Mouse (Mus musculus) MEL (cell line): ENCODE results near the gene Sprr2b. TPM values are rescaled to one million over a fixed set of nuclear protein-coding genes. Genes with fewer than 3 reads are reported as not detected.

Experiments
- DNase-seq: peaks from one replicate; pipeline ENCODE4 v3.0.0; 2011; ENCODE audit warnings: low read depth, low spot score
- H3K27ac ChIP-seq: 2 replicates; pipeline ENCODE4 v1.5.1; 2012; ENCODE audit warnings: low read depth, mild to moderate bottlenecking, control low read depth, low read length, moderate library complexity; ENCODE audit not compliant: control insufficient read depth
- H3K27me3 ChIP-seq, 2 experiments: fragments of 150-350 bp in 1 of 2; sonication (generic) in 1 of 2; 2 replicates each; pipeline ENCODE4 v1.6.1; 2012; ENCODE audit warnings: low read length in 2 of 2, mild to moderate bottlenecking in 2 of 2, improper control_type of control experiment in 1 of 2, moderate library complexity in 1 of 2; ENCODE audit not compliant: insufficient read depth in 2 of 2, control insufficient read depth in 1 of 2
- H3K36me3 ChIP-seq, 2 experiments: 2 replicates each; pipeline ENCODE4 v1.6.1; 2012 to 2014; ENCODE audit warnings: low read length in 2 of 2, improper control_type of control experiment in 1 of 2, inconsistent platforms in 1 of 2, mild to moderate bottlenecking in 1 of 2; ENCODE audit not compliant: insufficient read depth in 2 of 2, control insufficient read depth in 1 of 2
- H3K4me1 ChIP-seq, 2 experiments: fragments of 150-350 bp in 1 of 2; sonication (generic) in 1 of 2; 2 replicates each; pipeline ENCODE4 v1.6.1; 2012; ENCODE audit warnings: low read length in 2 of 2, improper control_type of control experiment in 1 of 2, mild to moderate bottlenecking in 1 of 2; ENCODE audit not compliant: insufficient read depth in 2 of 2, control insufficient read depth in 1 of 2
- H3K4me3 ChIP-seq, 2 experiments: fragments of 150-350 bp in 1 of 2; sonication (generic) in 1 of 2; 2 replicates each; pipeline ENCODE4 v1.5.1; 2012; ENCODE audit warnings: low read depth in 2 of 2, low read length in 2 of 2, mild to moderate bottlenecking in 2 of 2, moderate library complexity in 2 of 2, control low read depth in 1 of 2, improper control_type of control experiment in 1 of 2; ENCODE audit not compliant: control insufficient read depth in 1 of 2, insufficient read depth in 1 of 2
- H3K79me2 ChIP-seq: 2 replicates; pipeline ENCODE4 v1.6.1; 2012; ENCODE audit warnings: mild to moderate bottlenecking, low read length, moderate library complexity; ENCODE audit not compliant: control insufficient read depth, poor library complexity, insufficient read depth
- H3K9ac ChIP-seq: 2 replicates; pipeline ENCODE4 v1.6.1; 2012; ENCODE audit warnings: low read depth, mild to moderate bottlenecking, control low read depth, low read length, moderate library complexity; ENCODE audit not compliant: control insufficient read depth, poor library complexity, severe bottlenecking
- H3K9me3 ChIP-seq: fragments of 150-350 bp; sonication (generic); replicated peaks from 2 replicates; pipeline ENCODE4 v1.6.1; 2012; ENCODE audit warnings: mild to moderate bottlenecking, low read length, improper control_type of control experiment, moderate library complexity; ENCODE audit not compliant: insufficient read depth
- CHD1 ChIP-seq: IDR thresholded peaks from 2 replicates; pipeline ENCODE4 v1.6.1; 2012; ENCODE audit warnings: low read depth, mild to moderate bottlenecking, inconsistent platforms, low read length, improper control_type of control experiment
- CTCF ChIP-seq, 3 experiments: IDR thresholded peaks in 2 of 3; conservative IDR thresholded peaks in 1 of 3; 2 replicates each; pipeline ENCODE4 v1.5.1; 2011 to 2012; ENCODE audit warnings: low read length in 3 of 3, low read depth in 2 of 3, mild to moderate bottlenecking in 2 of 3, improper control_type of control experiment in 1 of 3, inconsistent platforms in 1 of 3, mixed read lengths in 1 of 3, moderate library complexity in 1 of 3; ENCODE audit not compliant: control insufficient read depth in 1 of 3, insufficient read depth in 1 of 3, poor library complexity in 1 of 3, severe bottlenecking in 1 of 3
- E2F4 ChIP-seq: IDR thresholded peaks from 2 replicates; pipeline ENCODE4 v1.6.1; 2011; ENCODE audit warnings: low read depth, low read length, improper control_type of control experiment, borderline replicate concordance
- EP300 ChIP-seq, 2 experiments: IDR thresholded peaks; 2 replicates each; pipeline ENCODE4 v1.6.1; 2011; ENCODE audit warnings: improper control_type of control experiment in 2 of 2, low read length in 2 of 2, low read depth in 1 of 2, mild to moderate bottlenecking in 1 of 2
- GABPA ChIP-seq: IDR thresholded peaks from 2 replicates; pipeline ENCODE4 v1.6.1; 2012; ENCODE audit warnings: low read depth, mild to moderate bottlenecking, inconsistent platforms, low read length, improper control_type of control experiment, moderate library complexity
- MAFK ChIP-seq: IDR thresholded peaks from 2 replicates; pipeline ENCODE4 v1.6.1; 2011; ENCODE audit warnings: low read depth, mild to moderate bottlenecking, low read length, improper control_type of control experiment, borderline replicate concordance
- MEF2A ChIP-seq: IDR thresholded peaks from 2 replicates; pipeline ENCODE4 v1.6.1; 2014; ENCODE audit warnings: low read depth, mild to moderate bottlenecking, inconsistent platforms, low read length, improper control_type of control experiment; ENCODE audit not compliant: poor library complexity, insufficient replicate concordance, severe bottlenecking; ENCODE audit errors: extremely low read depth
- MXI1 ChIP-seq: IDR thresholded peaks from 2 replicates; pipeline ENCODE4 v1.6.1; 2011; ENCODE audit warnings: mild to moderate bottlenecking, low read depth, low read length, improper control_type of control experiment
- MYB ChIP-seq: IDR thresholded peaks from 2 replicates; pipeline ENCODE4 v1.6.1; 2011; ENCODE audit warnings: mild to moderate bottlenecking, low read depth, low read length, improper control_type of control experiment
- MYC ChIP-seq: IDR thresholded peaks from 2 replicates; pipeline ENCODE4 v1.6.1; 2011; ENCODE audit warnings: low read depth, mild to moderate bottlenecking, low read length, improper control_type of control experiment, moderate library complexity
- NELFE ChIP-seq: IDR thresholded peaks from 2 replicates; pipeline ENCODE4 v1.6.1; 2011; ENCODE audit warnings: low read depth, low read length, improper control_type of control experiment
- POLR2AphosphoS2 ChIP-seq: IDR thresholded peaks from 2 replicates; pipeline ENCODE4 v1.6.1; 2011; ENCODE audit warnings: low read length, improper control_type of control experiment
- RAD21 ChIP-seq: IDR thresholded peaks from 2 replicates; pipeline ENCODE4 v1.6.1; 2011; ENCODE audit warnings: mild to moderate bottlenecking, low read depth, low read length, improper control_type of control experiment
- RCOR1 ChIP-seq: IDR thresholded peaks from 2 replicates; pipeline ENCODE4 v1.6.1; 2012; ENCODE audit warnings: low read depth, mild to moderate bottlenecking, inconsistent platforms, low read length, improper control_type of control experiment
- SIN3A ChIP-seq: IDR thresholded peaks from 2 replicates; pipeline ENCODE4 v1.6.1; 2012; ENCODE audit warnings: low read length, improper control_type of control experiment, inconsistent platforms
- SMC3 ChIP-seq: IDR thresholded peaks from 2 replicates; pipeline ENCODE4 v1.6.1; 2011; ENCODE audit warnings: low read depth, low read length, improper control_type of control experiment
- TCF12 ChIP-seq: IDR thresholded peaks from 2 replicates; pipeline ENCODE4 v1.6.1; 2014; ENCODE audit warnings: low read depth, mild to moderate bottlenecking, inconsistent platforms, low read length, improper control_type of control experiment, moderate library complexity
- USF2 ChIP-seq, 2 experiments: IDR thresholded peaks; 2 replicates each; pipeline ENCODE4 v1.6.1; 2011 to 2012; ENCODE audit warnings: improper control_type of control experiment in 2 of 2, low read length in 2 of 2, borderline replicate concordance in 1 of 2, inconsistent platforms in 1 of 2, low read depth in 1 of 2, mild to moderate bottlenecking in 1 of 2; ENCODE audit not compliant: insufficient read depth in 1 of 2
- ZMIZ1 ChIP-seq: IDR thresholded peaks from 2 replicates; pipeline ENCODE4 v1.6.1; 2012; ENCODE audit warnings: low read depth, mild to moderate bottlenecking, inconsistent platforms, low read length, improper control_type of control experiment, moderate library complexity
- polyA plus RNA-seq, 2 experiments: library from polyadenylated mRNA; stranded (reverse) in 1 of 2; unstranded in 1 of 2; fragments of >175 nt in 1 of 2; fragments of >200 nt in 1 of 2; gene quantifications; 2 replicates each; pipeline versions ENCODE4 v1.2.1 to v1.2.4; 2012; ENCODE audit warnings: low replicate concordance in 2 of 2, low read depth in 1 of 2; ENCODE audit not compliant: insufficient read length in 2 of 2, insufficient read depth in 1 of 2, missing spikeins in 1 of 2
- total RNA-seq: library from RNA; depleted of rRNA; stranded (reverse); fragments of 300-350 nt; gene quantifications from 2 replicates; pipeline ENCODE4 v1.2.3, GENCODE M21; 2012

The Sprr2b gene
- total and polyA plus RNA-seq, 3 experiments, result not detected

DNA sequence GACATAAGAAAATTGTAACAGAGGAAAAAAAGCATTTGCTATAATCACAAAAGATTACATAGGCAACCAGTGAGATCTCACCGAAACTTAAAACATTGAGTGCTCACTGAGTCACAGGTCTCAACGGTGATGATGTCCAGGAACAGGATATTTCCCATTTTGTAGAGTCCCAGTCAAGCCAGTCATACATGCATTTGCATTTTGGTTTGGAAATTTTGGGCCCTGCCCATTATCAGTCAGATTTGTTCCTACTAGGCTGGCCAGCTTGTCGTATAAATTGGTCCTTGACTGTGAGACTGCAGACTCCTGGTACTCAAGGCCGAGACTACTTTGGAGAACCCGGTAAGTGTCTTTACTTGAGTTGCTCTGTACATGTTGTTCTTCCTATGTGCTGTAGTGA lies 22.4 kb downstream of the Sprr2b start, which contains the start of gene Sprr2d:
Gene Sprr2d, plus strand, starts transcription at position 301 of the 400 bp plus-strand sequence.
- Histone ChIP-seq H3K79me2 (no peaks in the 10 kb centered on the region), H3K4me3 (no peak within 1 kb of the TSS), H3K9ac (no peak within 1 kb of the TSS), H3K36me3 (no peaks in the 10 kb centered on the region), H3K9me3 (no peaks in the 10 kb centered on the region), H3K27ac (no peak within 1 kb of the TSS), H3K4me1 (no peaks in the 10 kb centered on the region), H3K27me3 (no peaks in the 10 kb centered on the region)
- no peak for DNase-seq
- TF ChIP-seq POLR2AphosphoS2, result no peak
- no peak for TF ChIP-seq USF2 (IDR thresholded peaks at IDR 0.05; ENCODE audit: borderline replicate concordance in 1 of 2, insufficient read depth in 1 of 2, low read depth in 1 of 2, low read length in 2 of 2)
- TF ChIP-seq SIN3A, result no peak
- TF ChIP-seq NELFE, result no peak
- TF ChIP-seq MYC, result no peak
- TF ChIP-seq EP300 (IDR thresholded peaks at IDR 0.05; ENCODE audit: low read depth in 1 of 2, low read length in 2 of 2), result no peak
- TF ChIP-seq MEF2A, result no peak
- TF ChIP-seq MAFK, result no peak
- no peak for TF ChIP-seq E2F4

GRCm38 (mm10) chr3:92351843-92352242 lies 35.4 kb downstream of the Sprr2b start, which contains the start of gene Sprr2e:
Gene Sprr2e, plus strand, starts transcription at chr3:92352143.
- no peak for DNase-seq
- H3K27me3 ChIP-seq, result no peaks in the 10 kb centered on the region
- H3K9ac ChIP-seq, result no peak within 1 kb of the TSS
- H3K4me1 ChIP-seq, result no peaks in the 10 kb centered on the region
- H3K9me3 ChIP-seq, result no peaks in the 10 kb centered on the region
- no peaks in the 10 kb centered on the region for H3K36me3 ChIP-seq
- no peak within 1 kb of the TSS for H3K27ac ChIP-seq
- no peaks in the 10 kb centered on the region for H3K79me2 ChIP-seq
- H3K4me3 ChIP-seq, result no peak within 1 kb of the TSS
- TF ChIP-seq MEF2A, result no peak
- no peak for TF ChIP-seq MYB
- no peak for TF ChIP-seq CTCF (IDR thresholded peaks at IDR 0.05 in 2 of 3, conservative IDR thresholded peaks at IDR 0.05 in 1 of 3; ENCODE audit: control insufficient read depth in 1 of 3, insufficient read depth in 1 of 3, low read depth in 2 of 3, low read length in 3 of 3, poor library complexity in 1 of 3, severe bottlenecking in 1 of 3)

DNA sequence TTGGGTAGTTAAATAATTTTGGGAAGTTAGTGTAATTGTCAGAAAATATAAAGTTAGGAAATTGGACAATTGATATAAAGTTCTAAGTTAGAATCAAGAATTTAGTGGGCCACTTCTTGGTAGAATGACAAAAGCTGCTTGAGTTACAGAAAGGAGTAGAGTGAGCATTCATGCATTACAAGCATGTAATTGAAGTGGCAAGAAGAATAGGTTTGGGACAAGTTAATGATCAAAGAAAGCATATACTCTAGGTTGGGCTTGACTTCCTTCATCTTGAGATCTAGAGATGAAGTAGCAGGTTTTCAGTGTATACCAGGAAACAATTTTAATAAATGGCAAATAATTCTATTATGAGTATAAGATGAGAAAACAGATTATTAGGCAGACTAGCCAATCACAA lies 45.2 kb downstream of the Sprr2b start:
- H3K27ac ChIP-seq, result no peak overlapping the region
- no peaks in the 10 kb centered on the region for H3K79me2 ChIP-seq
- H3K9me3 ChIP-seq, result no peaks in the 10 kb centered on the region
- no peak overlapping the region for H3K9ac ChIP-seq
- no peaks in the 10 kb centered on the region for H3K36me3 ChIP-seq
- DNase-seq, result no peak
- H3K4me3 ChIP-seq, result no peak overlapping the region
- TF ChIP-seq RCOR1 (no peak), MXI1 (no peak), SMC3 (no peak), ZMIZ1 (no peak), MYC (no peak), RAD21 (no peak), TCF12 (no peak), CHD1 (no peak), GABPA (no peak)
- no peaks in the 10 kb centered on the region for H3K27me3 ChIP-seq
- no peaks in the 10 kb centered on the region for H3K4me1 ChIP-seq
